Mouse (Mus musculus): ENCODE measurements around the gene Dcst2.

Dcst2 gene

DNA sequence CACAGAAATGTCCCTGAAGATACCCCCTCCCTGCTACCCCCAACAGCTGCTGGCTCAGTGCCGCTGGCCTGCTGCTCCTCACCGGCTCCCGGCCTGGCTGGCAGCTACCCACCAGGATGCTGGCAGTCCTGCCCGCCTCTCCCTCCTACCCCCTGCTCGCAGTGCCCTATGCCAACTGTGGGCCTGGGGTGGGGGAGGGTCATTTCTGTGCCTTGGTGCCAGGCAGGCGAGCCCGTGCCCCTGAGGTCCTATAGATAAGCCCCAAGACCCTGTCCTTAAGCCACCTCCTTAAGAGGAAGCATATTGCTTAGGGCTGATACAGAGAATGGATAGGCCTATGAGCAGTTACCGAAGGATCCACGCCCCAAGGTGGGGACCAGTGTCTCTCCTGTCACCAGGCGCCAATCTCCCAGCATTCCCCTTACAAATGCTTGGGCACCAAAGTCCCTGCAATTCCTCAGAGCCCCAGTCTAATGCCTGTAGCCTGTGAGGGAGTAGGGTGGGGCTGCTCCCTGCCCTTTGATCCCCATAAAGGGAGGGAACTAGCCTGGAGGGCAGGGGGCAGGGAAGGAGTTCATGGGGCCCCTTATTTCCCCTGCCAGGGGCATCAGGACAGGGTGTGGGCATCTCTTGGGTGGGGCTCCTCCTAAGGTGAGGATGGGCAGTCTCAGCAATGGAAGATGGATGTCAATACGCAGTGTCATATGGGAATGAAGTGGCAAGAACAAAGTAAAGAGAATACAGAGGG lies 26.5 kb downstream of the Dcst2 start:
- DNase-seq (ENCODE audit: low spot score in 2 of 2): peak; percentile 65 to 71

DNA sequence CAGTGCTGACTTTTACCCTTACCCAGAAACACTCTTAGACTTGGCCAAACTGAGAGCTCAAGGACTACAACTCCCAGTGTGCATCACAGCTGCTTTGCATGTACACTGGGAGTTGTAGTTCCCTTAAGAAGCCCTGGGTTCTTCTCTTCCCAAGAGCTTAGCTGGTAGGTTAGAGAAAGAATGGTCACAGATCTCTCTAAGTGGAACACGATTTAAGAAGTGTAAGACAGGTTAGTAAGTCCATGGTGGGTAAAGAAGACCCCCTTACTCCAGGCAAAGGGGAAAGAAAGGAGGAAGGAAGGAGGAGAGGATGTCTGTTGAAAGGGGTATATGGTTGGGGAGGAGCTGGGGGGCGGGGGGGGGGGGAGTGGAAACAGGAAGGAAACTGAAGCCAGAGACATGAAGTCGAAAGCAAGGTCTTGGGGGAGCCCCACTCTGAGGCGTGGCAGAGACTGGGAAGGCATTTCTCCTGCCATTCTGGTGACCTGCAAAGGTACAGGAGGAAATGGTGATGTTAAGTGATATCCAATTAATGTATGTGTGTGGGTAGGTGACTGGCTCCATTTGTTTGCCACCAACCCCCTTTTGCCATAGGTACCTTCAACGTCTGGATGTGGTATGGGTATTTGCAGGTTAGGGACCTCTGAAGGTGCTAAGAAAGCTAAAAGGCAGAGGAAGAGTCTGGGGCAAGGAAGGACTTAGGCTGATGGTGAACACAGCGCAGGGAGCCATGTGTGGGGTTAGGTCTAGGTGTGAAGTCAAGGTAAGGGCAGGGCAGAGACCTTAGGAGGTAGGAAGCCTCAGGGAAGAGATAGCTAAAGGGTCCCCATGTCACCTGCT lies 27.3 kb downstream of the Dcst2 start:
- peak in 1 of 2 experiments; percentile 47 for DNase-seq (ENCODE audit: low spot score in 2 of 2)

DNA sequence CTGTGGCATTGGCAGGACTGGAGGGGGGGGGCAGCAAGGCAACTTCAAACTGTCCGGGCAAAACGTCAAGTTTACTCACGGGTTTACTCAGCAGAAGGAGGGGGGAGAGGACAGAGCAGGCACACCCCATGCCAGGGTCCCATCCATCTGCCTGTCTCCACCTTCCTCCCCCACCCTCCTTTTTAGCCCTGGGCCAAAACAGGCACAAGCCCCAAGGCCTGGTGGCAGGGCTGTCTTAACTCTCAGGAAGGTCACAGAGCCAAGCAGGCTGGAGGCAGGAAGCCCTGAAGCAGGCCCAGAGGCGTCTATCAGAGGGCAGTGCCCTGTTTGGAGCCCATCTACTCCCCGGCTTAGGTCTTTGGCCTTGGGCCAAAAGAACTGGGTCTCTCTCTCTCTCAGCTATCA lies 28.3 kb downstream of the Dcst2 start:
- DNase-seq (ENCODE audit: low spot score in 2 of 2): peak; percentile 63 to 69

DNA sequence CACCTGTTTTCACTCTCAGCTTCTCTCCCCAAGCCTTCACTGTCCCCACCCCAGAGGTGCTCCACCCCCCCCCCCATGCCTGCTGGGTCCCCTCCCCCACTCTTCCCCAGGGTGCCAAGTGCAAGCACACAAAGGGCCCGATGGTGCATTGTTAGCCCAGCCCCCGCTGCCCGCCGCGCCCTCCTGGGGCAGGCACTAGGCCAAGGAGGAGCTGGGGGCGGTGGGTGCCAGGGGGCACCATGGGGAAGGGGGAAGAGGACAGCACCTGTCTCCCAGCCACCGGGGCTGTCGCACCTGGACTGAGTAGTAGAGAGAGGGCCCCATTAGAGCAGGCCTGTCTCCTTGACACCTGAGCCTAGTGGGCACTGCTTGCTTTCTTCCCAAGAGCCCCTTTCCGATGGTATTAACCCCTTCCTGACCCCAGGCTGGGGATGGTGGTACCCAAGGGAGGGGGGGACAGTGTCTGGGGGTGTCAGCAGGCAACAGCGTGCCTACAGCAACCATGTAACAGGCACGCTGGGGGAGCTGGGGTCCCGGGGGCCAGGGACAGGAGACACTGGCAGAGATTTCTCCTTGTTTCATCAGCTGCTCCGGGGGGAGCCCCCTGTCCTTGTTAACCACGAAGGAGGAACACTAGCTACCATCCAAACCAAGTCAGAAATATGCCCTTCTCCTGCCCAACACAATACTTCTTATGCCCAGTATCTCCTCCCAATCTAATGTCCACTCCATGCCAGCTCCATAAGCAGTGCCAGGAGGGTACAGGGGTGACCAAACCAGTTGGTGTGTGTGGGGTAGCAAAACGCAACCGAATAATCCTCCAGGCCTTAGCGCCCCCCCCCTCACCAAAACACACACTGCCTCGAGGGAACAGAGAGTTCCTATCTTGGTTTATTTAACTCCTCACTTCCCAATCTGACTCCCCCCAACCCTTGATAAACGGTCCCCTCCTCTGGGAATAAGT lies 29.2 kb downstream of the Dcst2 start:
- peak; percentile 32 to 42 for DNase-seq (ENCODE audit: low spot score in 2 of 2)

DNA sequence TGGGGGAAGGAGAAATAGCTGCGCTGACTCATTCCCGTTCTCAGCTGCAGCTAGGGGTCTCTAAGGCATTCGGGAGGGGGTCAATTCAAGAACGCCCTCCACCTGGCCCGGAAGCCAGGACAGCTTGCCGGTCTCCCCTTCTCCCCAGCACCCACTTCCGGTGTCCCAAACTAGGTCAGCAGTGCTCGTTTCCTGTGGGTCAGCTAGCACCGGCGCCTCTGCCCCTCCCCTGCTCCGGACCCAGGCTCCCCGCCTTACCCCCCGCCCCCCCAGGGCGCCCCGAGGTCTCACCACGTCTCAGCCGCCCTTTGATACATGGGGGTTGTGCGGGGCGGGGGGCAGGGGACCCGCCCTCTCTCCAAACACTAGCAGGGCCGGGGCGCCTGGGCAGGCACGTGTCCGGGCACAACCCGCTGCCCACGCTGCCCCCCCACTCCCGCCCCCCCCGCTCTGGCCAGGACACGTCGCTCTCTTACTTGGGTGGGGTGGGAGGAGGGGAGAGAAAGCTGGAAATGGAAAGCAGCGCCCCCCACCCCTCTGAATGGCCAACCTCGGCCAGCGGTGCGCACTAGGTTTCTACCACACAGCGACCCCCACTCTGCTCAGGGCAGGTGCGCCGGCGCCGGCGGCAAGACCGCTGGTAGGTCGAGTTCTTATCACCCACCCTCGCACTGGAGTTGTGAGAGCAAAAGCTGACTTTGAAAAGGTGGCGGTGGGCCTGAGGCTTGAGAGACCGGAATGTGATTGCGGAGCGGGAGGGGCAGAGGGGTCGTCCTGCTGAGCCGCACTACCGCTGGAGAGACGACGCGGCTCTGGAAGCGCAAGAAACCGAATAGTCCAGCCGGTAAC lies 30.1 kb downstream of the Dcst2 start:
- peak; percentile 78 to 80 for DNase-seq (ENCODE audit: low spot score in 2 of 2)

DNA sequence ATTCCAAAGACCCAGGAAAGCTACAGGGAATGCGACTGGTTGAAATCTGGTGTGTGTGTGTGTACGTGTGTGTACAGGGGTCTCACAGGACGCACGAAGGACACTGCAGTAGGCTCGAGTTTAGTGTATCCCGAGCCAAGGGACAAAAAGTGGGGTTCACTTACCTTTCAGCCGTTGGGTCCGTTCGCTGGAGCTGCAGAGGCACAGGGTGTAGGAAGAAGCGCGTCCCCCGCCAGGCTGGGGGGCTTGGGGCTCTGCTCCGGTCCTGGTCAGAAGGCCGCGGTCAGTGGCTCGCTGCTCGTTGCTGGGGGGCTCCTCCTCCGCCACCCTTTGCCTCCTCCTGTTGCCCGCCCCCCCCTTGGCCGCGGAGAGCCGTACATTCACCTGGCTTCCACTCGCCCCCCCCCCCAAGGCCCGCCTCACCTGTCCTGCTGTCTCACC lies 31.1 kb downstream of the Dcst2 start:
- DNase-seq (ENCODE audit: low spot score in 2 of 2): peak; percentile 37 to 45

DNA sequence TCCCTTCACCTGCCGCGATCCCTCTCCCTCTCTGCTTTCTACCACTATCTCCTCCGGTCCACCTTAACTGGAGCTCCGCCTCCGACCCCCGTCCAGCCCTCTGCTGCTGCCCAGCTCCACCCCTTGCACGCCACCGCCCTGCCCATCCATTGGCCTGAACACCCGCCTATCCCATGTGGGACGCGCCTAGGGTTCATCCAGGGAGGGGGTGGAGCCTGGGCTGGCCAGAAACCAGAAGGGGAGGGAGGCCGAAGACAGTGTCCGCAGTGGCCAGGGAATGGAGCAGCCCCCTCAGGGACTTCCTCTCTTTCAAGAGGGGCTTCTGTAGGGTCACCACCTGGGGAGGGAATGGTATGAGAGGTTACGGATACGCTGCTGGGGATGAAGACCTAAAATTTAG lies 31.8 kb downstream of the Dcst2 start:
- peak; percentile 99 for DNase-seq (ENCODE audit: low spot score in 2 of 2)

DNA sequence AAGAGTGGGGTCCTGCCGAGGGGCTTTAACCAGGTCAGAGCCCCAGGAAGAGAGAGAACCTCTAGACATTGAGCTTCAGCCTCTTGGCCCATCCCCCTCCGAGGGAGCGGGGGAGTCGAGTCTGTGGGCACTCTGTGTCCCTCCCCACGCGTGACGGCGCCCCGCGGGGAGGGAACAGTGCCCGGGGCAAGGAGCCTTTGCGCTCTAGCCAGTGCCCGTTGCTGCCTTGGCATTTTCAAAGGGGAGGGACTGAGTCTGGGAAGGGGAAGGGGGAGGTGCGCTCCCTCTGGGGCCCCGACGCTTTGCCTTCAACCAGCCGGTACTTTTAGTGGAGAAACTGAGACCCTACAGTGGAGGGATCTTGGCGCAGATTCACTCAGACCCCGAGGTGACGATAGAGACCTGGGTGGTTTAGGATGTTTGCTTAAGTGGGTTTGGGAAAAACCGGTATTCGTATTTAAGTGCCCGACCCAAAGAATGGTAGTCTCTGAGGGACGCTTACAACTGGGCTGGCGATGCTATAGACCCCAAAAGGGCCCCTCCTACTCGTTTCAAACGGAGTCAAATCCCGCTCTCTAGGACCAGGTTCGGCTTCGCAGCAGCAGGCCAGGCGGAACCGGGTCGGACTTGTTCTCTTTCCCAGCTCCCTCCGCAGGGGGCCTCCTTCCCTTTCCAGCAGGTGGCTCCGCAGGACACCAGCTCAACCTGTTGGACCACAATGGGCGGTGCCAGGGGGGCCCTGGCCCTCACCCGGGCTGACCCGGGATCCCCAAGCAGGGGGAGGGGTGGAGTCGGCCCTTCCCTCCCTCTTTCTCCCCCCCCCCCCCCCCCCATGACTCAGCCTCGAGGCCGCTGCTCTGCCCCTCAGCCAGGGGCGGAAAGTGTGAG lies 32.5 kb downstream of the Dcst2 start, which contains the start of gene Zbtb7b:
TSS of gene Zbtb7b (minus strand) at position 771 of the 888 bp plus-strand sequence.
- DNase-seq (ENCODE audit: low spot score in 2 of 2): peak; percentile 78 to 81

DNA sequence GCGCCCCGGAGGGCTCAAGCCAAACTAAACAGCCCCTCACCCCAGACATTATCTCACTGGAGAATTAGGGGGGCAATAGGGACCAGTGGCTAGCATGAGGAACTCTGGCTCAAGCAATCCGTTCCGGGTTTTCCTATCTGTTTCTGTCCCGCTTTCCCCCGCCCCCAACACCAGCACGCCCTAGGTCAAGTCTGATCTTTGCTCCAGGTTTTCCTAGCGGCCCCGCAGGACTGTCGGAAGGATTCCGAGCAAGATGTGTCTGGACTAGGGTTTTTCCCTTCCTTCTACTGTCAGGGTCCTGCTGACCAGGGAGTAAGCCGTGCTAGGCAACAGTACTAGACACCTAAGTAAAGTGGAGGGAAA lies 33.1 kb downstream of the Dcst2 start:
- DNase-seq (ENCODE audit: low spot score in 2 of 2): peak; percentile 87

DNA sequence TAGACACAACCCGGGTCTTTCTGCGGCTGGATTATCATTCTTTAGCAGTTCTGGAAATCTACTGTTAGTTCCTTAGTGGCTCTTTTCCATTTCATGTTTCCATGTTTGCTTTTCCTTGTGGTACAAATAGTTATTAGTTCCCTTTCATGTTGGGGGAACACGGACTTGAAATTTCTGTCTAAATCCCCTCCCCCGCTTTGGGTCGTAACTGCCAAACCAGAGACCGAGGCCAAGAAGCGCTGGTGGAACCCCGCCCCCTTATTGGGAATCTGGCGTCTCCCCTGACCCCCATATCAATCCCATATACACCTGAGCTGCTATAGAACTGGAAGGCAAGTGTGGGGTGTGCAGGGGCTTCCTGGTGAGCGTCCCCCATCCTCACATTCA lies 33.6 kb downstream of the Dcst2 start:
- peak in 1 of 2 experiments; percentile 23 for DNase-seq (ENCODE audit: low spot score in 2 of 2)

DNA sequence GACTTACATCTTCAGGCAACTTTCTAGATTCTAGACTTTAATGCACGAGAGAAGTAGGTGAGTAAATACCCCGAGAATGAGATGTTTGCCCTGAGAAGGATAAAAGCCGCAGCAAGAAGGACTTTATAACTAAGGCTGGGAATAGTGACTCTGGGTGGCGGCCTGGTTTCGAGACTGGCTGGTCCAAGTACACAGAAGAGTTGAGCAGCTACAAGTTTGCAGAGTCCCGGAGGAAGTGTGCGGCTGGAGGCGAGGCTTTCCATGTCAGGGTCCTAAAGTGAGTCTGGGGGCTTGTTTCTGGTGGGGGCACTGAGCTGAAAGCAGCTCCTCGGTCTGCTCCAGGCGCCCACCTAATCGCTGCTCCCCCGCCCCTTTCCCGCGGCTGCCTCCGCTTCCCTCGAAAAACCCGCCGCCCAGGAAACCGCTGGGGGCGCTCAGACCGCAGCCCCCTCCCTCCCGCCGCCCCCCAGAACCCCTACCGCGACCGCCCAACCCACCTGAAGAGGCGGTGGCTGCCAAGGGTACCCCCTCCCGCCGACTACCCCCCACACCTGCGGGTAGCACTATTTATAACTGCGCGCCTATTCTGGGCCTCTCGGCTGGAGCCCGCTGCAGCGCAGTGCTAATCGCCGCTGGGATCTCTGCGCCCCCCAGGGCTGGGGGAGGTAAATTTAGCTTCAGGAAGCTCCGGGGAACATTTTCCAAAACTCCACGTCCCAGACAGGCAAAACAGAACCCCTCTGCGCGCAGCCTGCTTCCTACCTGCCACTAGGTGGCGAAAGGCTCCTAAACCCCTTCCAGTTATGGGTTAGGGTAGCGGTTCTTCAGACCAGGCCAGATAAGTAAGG lies 34.3 kb downstream of the Dcst2 start:
- peak; percentile 71 to 78 for DNase-seq (ENCODE audit: low spot score in 2 of 2)

DNA sequence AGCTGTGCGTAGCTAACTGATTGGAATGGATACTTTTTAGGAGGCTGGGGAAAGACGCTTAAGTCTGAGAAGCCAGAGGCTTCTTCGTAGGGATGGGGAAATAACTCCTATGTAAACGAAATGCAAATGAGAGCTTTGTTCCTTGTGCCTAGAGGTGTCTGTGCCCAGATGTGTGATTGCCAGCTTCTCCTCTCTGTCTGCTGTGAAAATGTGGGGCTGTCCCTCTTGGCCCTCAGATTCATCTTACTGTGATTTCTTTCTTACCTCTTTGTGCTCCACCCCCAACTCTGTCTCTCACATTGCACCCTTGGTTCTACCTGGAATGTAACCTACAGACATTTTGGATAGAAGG lies 34.9 kb downstream of the Dcst2 start:
- DNase-seq (ENCODE audit: low spot score in 2 of 2): no peak

DNA sequence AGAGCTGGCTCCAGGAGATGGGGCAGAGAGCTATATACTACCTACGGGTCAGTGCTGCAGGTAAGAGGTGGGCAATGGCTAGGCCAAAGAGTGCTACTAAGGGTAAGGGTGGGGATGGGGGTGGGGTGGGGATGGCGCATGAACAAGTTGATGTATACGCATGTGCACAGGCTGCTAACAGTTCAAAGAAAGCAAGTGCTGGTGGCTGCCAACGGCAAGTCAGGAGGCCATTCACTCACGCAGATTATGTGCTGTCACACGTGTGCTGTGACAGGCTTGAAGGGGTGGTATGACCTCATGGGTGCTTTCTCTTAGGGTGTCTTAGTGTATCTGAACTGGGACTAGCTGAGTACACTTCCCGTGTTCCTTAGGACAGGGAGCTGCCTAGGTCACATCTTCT lies 39.6 kb downstream of the Dcst2 start:
- no peak for DNase-seq (ENCODE audit: low spot score in 2 of 2)

DNA sequence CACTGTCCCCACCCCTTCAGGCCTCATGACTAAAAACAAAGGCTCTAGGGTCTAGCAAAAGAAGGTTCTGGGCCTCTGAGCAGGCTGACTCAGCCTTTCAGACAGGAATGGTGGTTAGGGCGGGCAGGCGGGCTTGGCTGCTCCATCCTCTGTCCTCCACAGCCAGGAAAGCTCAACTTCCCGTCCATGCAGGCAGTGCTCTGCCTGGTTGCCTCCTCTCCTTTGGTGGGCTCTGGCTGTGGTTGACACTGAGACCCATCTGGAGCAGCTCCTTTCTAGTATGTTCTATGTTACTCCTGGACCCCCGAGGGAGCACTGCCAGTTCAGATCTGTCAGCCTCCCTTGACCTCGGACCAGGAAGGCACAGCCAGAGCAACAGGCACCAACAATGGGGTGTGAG lies 40.9 kb downstream of the Dcst2 start, which contains the start of gene Lenep:
TSS of gene Lenep (minus strand) at position 101 of the 400 bp plus-strand sequence.
- DNase-seq (ENCODE audit: low spot score in 2 of 2): no peak

DNA sequence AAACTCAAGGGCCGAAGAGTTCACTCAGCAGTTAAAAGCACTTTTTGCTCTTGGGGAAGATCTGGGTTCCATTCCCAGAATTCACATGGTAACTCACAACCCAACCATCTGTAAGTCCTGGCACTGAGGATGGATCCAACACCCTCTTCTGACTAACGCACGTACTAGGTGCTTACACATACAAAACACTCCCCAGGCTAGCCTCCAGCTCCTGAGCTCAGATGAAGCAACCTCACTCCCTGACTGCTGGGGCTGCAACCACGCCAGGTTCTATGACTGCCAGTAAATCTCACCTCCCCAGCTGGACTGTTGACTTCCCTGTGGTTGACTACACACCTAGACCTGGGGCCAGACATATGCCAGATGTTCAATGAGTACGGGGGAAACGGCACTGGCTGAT lies 45.1 kb downstream of the Dcst2 start:
- no peak for DNase-seq (ENCODE audit: low spot score in 2 of 2)

DNA sequence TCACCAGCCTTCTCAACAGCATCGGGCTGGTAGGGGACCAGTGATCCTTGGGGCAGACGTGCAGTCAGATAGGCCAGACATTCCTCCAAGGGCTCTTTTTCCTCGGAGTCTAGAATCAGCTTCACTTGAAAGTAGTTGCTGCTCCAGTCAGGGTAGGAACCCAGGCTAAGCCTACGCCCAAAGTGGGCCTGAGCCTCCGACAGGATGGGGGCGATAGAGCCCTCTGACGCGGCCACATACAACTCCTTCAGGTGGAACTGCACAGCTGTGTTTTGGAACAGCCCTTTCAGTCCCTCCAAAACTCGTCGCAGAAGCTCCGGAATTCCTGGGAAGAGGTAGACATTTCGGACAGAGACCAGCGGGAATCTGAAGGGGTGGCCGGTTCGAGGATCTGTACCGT lies 46.7 kb downstream of the Dcst2 start:
- no peak for DNase-seq (ENCODE audit: low spot score in 2 of 2)

DNA sequence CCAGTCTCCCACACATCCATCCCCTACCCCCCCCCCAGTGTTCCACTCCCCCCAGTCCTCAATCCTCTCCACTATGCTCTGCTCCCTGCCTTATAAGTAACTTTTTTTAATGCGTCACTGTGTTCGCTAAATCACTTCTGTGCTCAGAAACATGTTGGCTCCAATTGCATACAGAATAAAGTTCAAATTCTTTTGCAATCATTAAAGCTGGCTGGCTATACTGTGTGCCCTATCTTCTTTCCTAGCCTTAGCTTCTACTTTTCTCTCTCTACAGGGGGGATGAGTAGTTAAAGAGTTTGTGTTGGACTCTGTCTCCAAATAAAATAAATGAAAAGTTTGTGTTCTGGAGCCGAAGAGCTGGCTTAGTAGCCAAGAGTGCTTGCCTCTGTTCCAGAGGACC lies 47.9 kb downstream of the Dcst2 start:
- DNase-seq (ENCODE audit: low spot score in 2 of 2): no peak

DNA sequence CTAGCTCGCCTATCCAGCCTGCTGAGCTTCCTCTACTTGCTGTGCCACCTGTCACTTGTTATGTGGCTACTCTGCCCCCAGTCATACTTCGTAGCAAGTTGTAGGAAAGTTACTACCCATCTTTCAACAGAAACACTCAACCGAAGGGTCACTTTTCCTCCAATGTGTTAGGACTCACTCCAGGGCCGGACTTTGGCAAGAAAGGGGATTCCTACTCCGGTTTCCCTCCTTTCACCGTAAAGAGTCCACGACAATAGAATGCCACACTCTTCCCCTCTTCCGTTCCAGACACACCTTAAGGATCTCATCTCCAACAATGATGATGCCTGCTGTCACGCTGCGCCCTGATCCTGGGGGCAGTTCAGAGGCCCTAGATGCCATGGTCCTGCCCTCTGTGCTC lies 49.1 kb downstream of the Dcst2 start:
- no peak for DNase-seq (ENCODE audit: low spot score in 2 of 2)
